Comparison of ENCODE assay signal across 8 mouse cellular contexts in the genomic region with DNA sequence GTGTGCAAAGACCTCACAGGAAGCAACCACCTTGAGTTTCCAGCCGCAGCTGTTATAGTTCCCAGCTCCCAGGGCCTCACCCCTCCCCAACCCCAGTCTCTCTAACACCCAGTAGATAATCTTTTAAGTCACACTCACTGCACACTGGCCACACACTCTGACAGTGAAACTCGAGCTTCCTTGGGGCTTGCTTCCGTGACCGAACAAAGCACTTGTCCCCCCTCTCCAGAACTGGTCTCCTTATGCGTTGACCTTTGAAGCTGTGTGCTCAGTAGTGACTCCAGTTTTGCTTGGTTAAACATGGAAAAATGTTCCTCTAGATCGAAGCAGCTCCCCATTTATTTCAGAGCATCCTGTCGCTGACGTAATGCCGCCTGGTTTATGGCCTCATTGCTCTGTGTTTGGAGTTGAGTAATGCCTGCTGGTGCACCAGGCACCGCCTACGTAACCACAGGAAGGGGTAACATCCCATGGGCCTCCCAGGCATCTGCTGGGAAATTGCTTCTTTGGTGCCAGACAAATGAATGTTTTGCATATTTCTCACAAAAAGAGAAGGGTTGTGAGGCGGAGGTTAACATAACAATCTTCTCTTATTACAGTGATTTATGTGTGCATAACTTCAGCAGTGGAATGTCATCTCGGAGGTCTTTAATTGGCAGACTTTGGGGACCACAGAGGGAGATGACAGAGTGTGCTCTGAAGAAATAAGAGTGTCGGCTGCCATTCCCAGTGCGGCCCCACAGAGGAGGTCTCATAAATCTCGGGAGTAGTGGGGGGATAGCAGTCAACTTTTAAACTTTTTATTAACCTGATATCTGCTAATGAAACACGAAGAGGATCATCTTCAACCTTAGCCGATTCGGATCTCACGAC.
DNase-seq lines count a peak whose midpoint lies in the region; ATAC-seq lines count a peak whose summit lies in the region.

No protein-coding gene starts in this region.

- 0 out of 2 replicates have a peak, but pooled peaks have one; percentile 15 for ATAC-seq in hindbrain, embryonic 15.5 days (ENCODE audit: low FRiP score, low read depth)
- no peak for ATAC-seq in hindbrain, embryonic 12.5 days (ENCODE audit: low FRiP score)
- peak; percentile 68; the same call in 1 of the 2 replicates for ATAC-seq in embryonic facial prominence, embryonic 13.5 days (ENCODE audit: insufficient number of reproducible peaks, insufficient read depth, low FRiP score, low TSS enrichment, low read depth)
- ATAC-seq in kidney, embryonic 15.5 days (replicated peaks; ENCODE audit: low FRiP score), result peak; percentile 95
- ATAC-seq in lung, embryonic 16.5 days (ENCODE audit: low read depth), result peak; percentile 91
- no peak for ATAC-seq in forebrain, embryonic 11.5 days (replicated peaks; ENCODE audit: low FRiP score)

- no peak overlapping the region for H3K4me3 ChIP-seq in hindbrain, embryonic 15.5 days
- H3K4me3 ChIP-seq in hindbrain, embryonic 12.5 days, result no peak overlapping the region
- H3K4me3 ChIP-seq in embryonic facial prominence, embryonic 13.5 days, result no peak overlapping the region
- H3K4me3 ChIP-seq in kidney, embryonic 15.5 days (replicated peaks), result no peak overlapping the region
- no peak overlapping the region for H3K4me3 ChIP-seq in lung, embryonic 16.5 days (ENCODE audit: low read length)
- H3K4me3 ChIP-seq in forebrain, embryonic 11.5 days (ENCODE audit: low read depth, low read length), result no peak overlapping the region

- no peaks in the 10 kb centered on the region for H3K9me3 ChIP-seq in hindbrain, embryonic 15.5 days
- H3K9me3 ChIP-seq in hindbrain, embryonic 12.5 days (replicated peaks), result no peaks in the 10 kb centered on the region
- H3K9me3 ChIP-seq in embryonic facial prominence, embryonic 13.5 days, result no peaks in the 10 kb centered on the region
- H3K9me3 ChIP-seq in kidney, embryonic 15.5 days (replicated peaks), result no peaks in the 10 kb centered on the region
- no peaks in the 10 kb centered on the region for H3K9me3 ChIP-seq in lung, embryonic 16.5 days (ENCODE audit: control insufficient read depth, low read length)
- no peaks in the 10 kb centered on the region for H3K9me3 ChIP-seq in forebrain, embryonic 11.5 days (ENCODE audit: control insufficient read depth, low read length)

- H3K4me1 ChIP-seq in hindbrain, embryonic 15.5 days (replicated peaks), result no peaks in the 10 kb centered on the region
- H3K4me1 ChIP-seq in hindbrain, embryonic 12.5 days, result peaks cover 4% of the 10 kb centered on the region; the same call in 1 of the 2 replicates
- H3K4me1 ChIP-seq in embryonic facial prominence, embryonic 13.5 days, result peaks cover 13% of the 10 kb centered on the region
- peaks cover 30% of the 10 kb centered on the region for H3K4me1 ChIP-seq in kidney, embryonic 15.5 days
- peaks cover 12% of the 10 kb centered on the region for H3K4me1 ChIP-seq in lung, embryonic 16.5 days (replicated peaks; ENCODE audit: control insufficient read depth, insufficient read depth, low read length)
- H3K4me1 ChIP-seq in forebrain, embryonic 11.5 days (replicated peaks; ENCODE audit: control insufficient read depth, insufficient read depth, low read length), result peaks cover 2% of the 10 kb centered on the region; the same call in 1 of the 2 replicates

- no peaks in the 10 kb centered on the region for H3K27me3 ChIP-seq in hindbrain, embryonic 15.5 days
- H3K27me3 ChIP-seq in hindbrain, embryonic 12.5 days, result no peaks in the 10 kb centered on the region
- H3K27me3 ChIP-seq in embryonic facial prominence, embryonic 13.5 days, result no peaks in the 10 kb centered on the region
- H3K27me3 ChIP-seq in kidney, embryonic 15.5 days, result no peaks in the 10 kb centered on the region
- no peaks in the 10 kb centered on the region for H3K27me3 ChIP-seq in lung, embryonic 16.5 days (ENCODE audit: control insufficient read depth, insufficient read depth, low read depth, low read length)
- H3K27me3 ChIP-seq in forebrain, embryonic 11.5 days (ENCODE audit: control insufficient read depth, insufficient read depth, low read length), result no peaks in the 10 kb centered on the region

- no peak for DNase-seq in forebrain, embryonic 11.5 days (ENCODE audit: low spot score)
- no peak for DNase-seq in right cerebral cortex, postnatal 4 days
- DNase-seq in cerebellum, adult 9-10 months, result no peak

- 77% methylated on average over 20 of the region's 20 CpGs for WGBS in hindbrain, embryonic 15.5 days
- WGBS in hindbrain, embryonic 12.5 days, result 73% methylated on average over 20 of the region's 20 CpGs
- 58% methylated on average over 20 of the region's 20 CpGs for WGBS in embryonic facial prominence, embryonic 13.5 days
- 12% methylated on average over 20 of the region's 20 CpGs for WGBS in kidney, embryonic 15.5 days
- 24% methylated on average over 20 of the region's 20 CpGs for WGBS in lung, embryonic 16.5 days
- WGBS in forebrain, embryonic 11.5 days, result 80% methylated on average over 20 of the region's 20 CpGs

- H3K27ac ChIP-seq in hindbrain, embryonic 15.5 days (replicated peaks), result no peak overlapping the region
- no peak overlapping the region for H3K27ac ChIP-seq in hindbrain, embryonic 12.5 days
- H3K27ac ChIP-seq in embryonic facial prominence, embryonic 13.5 days, result peak overlapping the region; percentile 40; the same call in 1 of the 2 replicates
- peak overlapping the region; percentile 81 for H3K27ac ChIP-seq in kidney, embryonic 15.5 days
- peak overlapping the region; percentile 74 for H3K27ac ChIP-seq in lung, embryonic 16.5 days (ENCODE audit: low read length)
- no peak overlapping the region for H3K27ac ChIP-seq in forebrain, embryonic 11.5 days (ENCODE audit: low read depth, low read length)

- H3K4me2 ChIP-seq in hindbrain, embryonic 15.5 days, result no peak overlapping the region
- H3K4me2 ChIP-seq in hindbrain, embryonic 12.5 days (replicated peaks), result no peak overlapping the region
- H3K4me2 ChIP-seq in embryonic facial prominence, embryonic 13.5 days, result peak overlapping the region; percentile 11; the same call in 1 of the 2 replicates
- peak overlapping the region; percentile 26; the same call in 1 of the 2 replicates for H3K4me2 ChIP-seq in kidney, embryonic 15.5 days
- H3K4me2 ChIP-seq in lung, embryonic 16.5 days (ENCODE audit: low read depth, low read length), result peak overlapping the region; percentile 2; the same call in 1 of the 2 replicates
- H3K4me2 ChIP-seq in forebrain, embryonic 11.5 days (ENCODE audit: low read depth, low read length, severe bottlenecking), result no peak overlapping the region

- no peak overlapping the region for H3K9ac ChIP-seq in hindbrain, embryonic 15.5 days
- no peak overlapping the region for H3K9ac ChIP-seq in hindbrain, embryonic 12.5 days
- H3K9ac ChIP-seq in embryonic facial prominence, embryonic 13.5 days, result no peak overlapping the region
- no peak overlapping the region for H3K9ac ChIP-seq in kidney, embryonic 15.5 days
- H3K9ac ChIP-seq in lung, embryonic 16.5 days (ENCODE audit: low read length), result no peak overlapping the region
- no peak overlapping the region for H3K9ac ChIP-seq in forebrain, embryonic 11.5 days (ENCODE audit: low read length)

- H3K36me3 ChIP-seq in hindbrain, embryonic 15.5 days, result no peaks in the 10 kb centered on the region
- no peaks in the 10 kb centered on the region for H3K36me3 ChIP-seq in hindbrain, embryonic 12.5 days
- H3K36me3 ChIP-seq in embryonic facial prominence, embryonic 13.5 days, result no peaks in the 10 kb centered on the region
- H3K36me3 ChIP-seq in kidney, embryonic 15.5 days, result no peaks in the 10 kb centered on the region
- H3K36me3 ChIP-seq in lung, embryonic 16.5 days (ENCODE audit: control insufficient read depth, insufficient read depth, low read length), result no peaks in the 10 kb centered on the region
- H3K36me3 ChIP-seq in forebrain, embryonic 11.5 days (ENCODE audit: control insufficient read depth, insufficient read depth, low read length), result no peaks in the 10 kb centered on the region

Comparison
In these comparisons a context has a peak if more than half of its experiments do, and no peak if none do; other contexts are left out.
1. ATAC-seq: peak in hindbrain, embryonic 15.5 days (single experiment), embryonic facial prominence, embryonic 13.5 days (single experiment), kidney, embryonic 15.5 days (single experiment) and lung, embryonic 16.5 days (single experiment); none in hindbrain, embryonic 12.5 days (single experiment) and forebrain, embryonic 11.5 days (single experiment).
2. H3K27ac ChIP-seq: peak in embryonic facial prominence, embryonic 13.5 days (single experiment), kidney, embryonic 15.5 days (single experiment) and lung, embryonic 16.5 days (single experiment); none in hindbrain, embryonic 15.5 days (single experiment), hindbrain, embryonic 12.5 days (single experiment) and forebrain, embryonic 11.5 days (single experiment).
3. H3K4me2 ChIP-seq: peak in embryonic facial prominence, embryonic 13.5 days (single experiment), kidney, embryonic 15.5 days (single experiment) and lung, embryonic 16.5 days (single experiment); none in hindbrain, embryonic 15.5 days (single experiment), hindbrain, embryonic 12.5 days (single experiment) and forebrain, embryonic 11.5 days (single experiment).